Mouse (Mus musculus) spleen, adult 2 months (tissue): ENCODE data around the gene Srcap.

Source experiments
- CTCF ChIP-seq: fragments of 200-500 bp; IDR thresholded peaks from 2 replicates; pipeline ENCODE4 v1.5.1; 2011; ENCODE audit warnings: mild to moderate bottlenecking, inconsistent platforms; ENCODE audit not compliant: insufficient read depth, insufficient read length, insufficient replicate concordance; ENCODE audit errors: extremely low read depth
- POLR2A ChIP-seq: fragments of 200-500 bp; IDR thresholded peaks from 2 replicates; pipeline ENCODE4 v1.6.1; 2011; ENCODE audit warnings: low read depth, low read length, inconsistent platforms

DNA sequence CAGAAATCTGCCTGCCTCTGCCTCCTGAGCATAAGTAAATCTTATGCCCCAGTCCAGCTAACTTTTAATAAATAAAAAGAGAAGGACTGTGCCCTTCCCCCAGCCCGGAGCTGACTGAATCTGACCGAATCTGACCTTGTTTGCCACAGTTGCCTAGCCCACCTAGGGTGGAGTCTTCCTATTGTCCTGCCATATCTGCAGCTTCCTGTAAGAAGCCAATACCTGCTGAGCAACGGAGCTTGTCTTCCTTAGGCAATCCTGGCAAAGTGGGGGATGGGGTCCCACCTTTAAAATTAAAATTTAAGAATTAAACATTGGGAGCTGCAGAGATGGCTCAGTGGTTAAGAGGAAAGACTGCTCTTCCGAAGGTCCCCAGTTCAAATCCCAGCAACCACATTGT lies 45.2 kb upstream of the Srcap start:
- no peak for TF ChIP-seq POLR2A
- no peak for TF ChIP-seq CTCF
